Mouse (Mus musculus): ENCODE results near the gene Gbp2. TPM values are rescaled to one million over a fixed set of nuclear protein-coding genes. Genes with fewer than 3 reads are reported as not detected.

Gbp2 gene
- 51.0 TPM for polyA plus RNA-seq (2014; fragmentation: Illumina TruSeq; extraction: RNeasy Lipid Tissue Mini Kit (QIAGEN cat#74804); ENCODE audit: low read depth, low replicate concordance)

GRCm38 (mm10) chr3:142620111-142620955 lies at the start of gene Gbp2:
TSS of gene Gbp2 (plus strand) at chr3:142620602.

GRCm38 (mm10) chr3:142594547-142594946 lies 25.9 kb upstream of the Gbp2 start, which contains the start of gene Gbp2b:
TSS of gene Gbp2b (plus strand) at chr3:142594847.

Other genes with a start within 250 kb of the Gbp2 start
- 107 TPM for gene Pdlim5, start 224.9 kb upstream of the Gbp2 start, polyA plus RNA-seq (2014; fragmentation: Illumina TruSeq; extraction: RNeasy Lipid Tissue Mini Kit (QIAGEN cat#74804); ENCODE audit: low read depth, low replicate concordance)
- 5.2 TPM for gene Gbp5, start 126.6 kb upstream of the Gbp2 start, polyA plus RNA-seq (2014; fragmentation: Illumina TruSeq; extraction: RNeasy Lipid Tissue Mini Kit (QIAGEN cat#74804); ENCODE audit: low read depth, low replicate concordance)
- 75.2 TPM for gene Gbp7, start 90.3 kb upstream of the Gbp2 start, polyA plus RNA-seq (2014; fragmentation: Illumina TruSeq; extraction: RNeasy Lipid Tissue Mini Kit (QIAGEN cat#74804); ENCODE audit: low read depth, low replicate concordance)
- gene Gbp3, start 60.6 kb upstream of the Gbp2 start, polyA plus RNA-seq (2014; fragmentation: Illumina TruSeq; extraction: RNeasy Lipid Tissue Mini Kit (QIAGEN cat#74804); ENCODE audit: low read depth, low replicate concordance), result 32.8 TPM
- gene Gbp2b, start 25.8 kb upstream of the Gbp2 start, polyA plus RNA-seq (2014; fragmentation: Illumina TruSeq; extraction: RNeasy Lipid Tissue Mini Kit (QIAGEN cat#74804); ENCODE audit: low read depth, low replicate concordance), result 0.17 TPM
- 47.5 TPM for gene Kyat3, start 80.4 kb downstream of the Gbp2 start, polyA plus RNA-seq (2014; fragmentation: Illumina TruSeq; extraction: RNeasy Lipid Tissue Mini Kit (QIAGEN cat#74804); ENCODE audit: low read depth, low replicate concordance)
- gene Gtf2b, start 144.4 kb downstream of the Gbp2 start, polyA plus RNA-seq (2014; fragmentation: Illumina TruSeq; extraction: RNeasy Lipid Tissue Mini Kit (QIAGEN cat#74804); ENCODE audit: low read depth, low replicate concordance), result 115 TPM

All from adrenal gland, adult 10 weeks (tissue).